Mouse (Mus musculus): ENCODE measurements around the gene Gnai3. TPM values are rescaled to one million over a fixed set of nuclear protein-coding genes. Genes with fewer than 3 reads are reported as not detected.

The Gnai3 gene
- 10 to 100 TPM in 3 of 4 experiments, 1 to 10 TPM in 1; 7.7 to 11.5 (median 10.5) TPM for total RNA-seq (2022)

- peak; percentile 81 to 86 for DNase-seq (ENCODE audit: low spot score in 2 of 2)
Observed at GRCm38 (mm10) chr3:108145534-108146445, at the start of gene Gnai3. TSS of gene Gnai3 (minus strand) at chr3:108146146.

GRCm38 (mm10) chr3:108195287-108195686 is 49.3 kb upstream of the Gnai3 start:
- DNase-seq (ENCODE audit: low spot score in 2 of 2), result no peak

- DNase-seq (ENCODE audit: low spot score in 2 of 2), result no peak
Observed at GRCm38 (mm10) chr3:108193686-108194085, 47.7 kb upstream of the Gnai3 start.

- no peak for DNase-seq (ENCODE audit: low spot score in 2 of 2)
Observed at GRCm38 (mm10) chr3:108189897-108190296, 44.0 kb upstream of the Gnai3 start.

- DNase-seq (ENCODE audit: low spot score in 2 of 2), result no peak
Observed at GRCm38 (mm10) chr3:108188716-108189490, 43.0 kb upstream of the Gnai3 start.

- no peak for DNase-seq (ENCODE audit: low spot score in 2 of 2)
Observed at GRCm38 (mm10) chr3:108187111-108187795, 41.3 kb upstream of the Gnai3 start.

- DNase-seq (ENCODE audit: low spot score in 2 of 2), result no peak
Observed at GRCm38 (mm10) chr3:108186098-108187047, 40.4 kb upstream of the Gnai3 start, which contains the start of gene Amigo1. TSS of gene Amigo1 (plus strand) at chr3:108186335.

- DNase-seq (ENCODE audit: low spot score in 2 of 2), result no peak
Observed at GRCm38 (mm10) chr3:108185460-108186097, 39.6 kb upstream of the Gnai3 start.

GRCm38 (mm10) chr3:108184742-108185141 is 38.8 kb upstream of the Gnai3 start:
- no peak for DNase-seq (ENCODE audit: low spot score in 2 of 2)

- no peak for DNase-seq (ENCODE audit: low spot score in 2 of 2)
Observed at GRCm38 (mm10) chr3:108180514-108180913, 34.6 kb upstream of the Gnai3 start.

GRCm38 (mm10) chr3:108178756-108179715 is 33.1 kb upstream of the Gnai3 start:
- DNase-seq (ENCODE audit: low spot score in 2 of 2), result no peak

- DNase-seq (ENCODE audit: low spot score in 2 of 2), result no peak
Observed at GRCm38 (mm10) chr3:108174672-108175531, 29.0 kb upstream of the Gnai3 start.

GRCm38 (mm10) chr3:108169199-108169598 is 23.3 kb upstream of the Gnai3 start:
- no peak for DNase-seq (ENCODE audit: low spot score in 2 of 2)

- peak in 1 of 2 experiments; percentile 48 for DNase-seq (ENCODE audit: low spot score in 2 of 2)
Observed at GRCm38 (mm10) chr3:108167499-108167898, 21.6 kb upstream of the Gnai3 start.

GRCm38 (mm10) chr3:108166486-108167211 is 20.7 kb upstream of the Gnai3 start:
- DNase-seq (ENCODE audit: low spot score in 2 of 2), result peak; percentile 76 to 86

GRCm38 (mm10) chr3:108165532-108166315 is 19.8 kb upstream of the Gnai3 start:
- DNase-seq (ENCODE audit: low spot score in 2 of 2), result peak; percentile 37 to 49

Data from gastrocnemius, adult 8-10 months (tissue).